Mouse (Mus musculus) lung, embryonic 14.5 days (tissue): ENCODE measurements at regions not wholly inside any gene's neighbourhood (a gene's known extent, or its start where the extent isn't known, plus 50 kb on each side); places are given as distances from the start of the nearest gene placed in this dataset.
"Not testable (repeated sequence)": the region's sequence is repeated elsewhere in the genome, so short reads cannot be mapped to it uniquely, and the experiment has no call there.

ENCODE experiments used
- ATAC-seq: fragments of 200-750 bp; cut with Nextera tagmentation; 2 replicates; pipeline ENCODE4 v1.8.0; 2017; ENCODE audit warnings: mild to moderate bottlenecking, moderate TSS enrichment, moderate library complexity; ENCODE audit not compliant: insufficient read depth
- DNase-seq: peaks from one replicate; pipeline ENCODE4 v3.0.0-alpha.2; 2015
- H3K27ac ChIP-seq: fragments of 300-500 bp; sonication (generic); 2 replicates; pipeline ENCODE4 v1.5.1; 2014; ENCODE audit warnings: low read depth, mild to moderate bottlenecking, moderate library complexity
- H3K27me3 ChIP-seq: fragments of 300-500 bp; sonication (generic); 2 replicates; pipeline ENCODE4 v1.6.1; 2014; ENCODE audit warnings: low read length, control low read depth; ENCODE audit not compliant: insufficient read depth
- H3K36me3 ChIP-seq: fragments of 300-500 bp; sonication (generic); 2 replicates; pipeline ENCODE4 v1.6.1; 2014; ENCODE audit warnings: control low read depth; ENCODE audit not compliant: insufficient read depth
- H3K4me1 ChIP-seq: fragments of 300-500 bp; sonication (generic); 2 replicates; pipeline ENCODE4 v1.6.1; 2014; ENCODE audit warnings: antibody characterized with exemption, control low read depth; ENCODE audit not compliant: insufficient read depth
- H3K4me2 ChIP-seq: fragments of 300-500 bp; sonication (generic); 2 replicates; pipeline ENCODE4 v1.6.1; 2014; ENCODE audit warnings: mild to moderate bottlenecking
- H3K4me3 ChIP-seq: fragments of 300-500 bp; sonication (generic); 2 replicates; pipeline ENCODE4 v1.5.1; 2014; ENCODE audit warnings: low read depth, low read length
- H3K9ac ChIP-seq: fragments of 300-500 bp; sonication (generic); 2 replicates; pipeline ENCODE4 v1.6.1; 2014
- H3K9me3 ChIP-seq: fragments of 300-500 bp; sonication (generic); 2 replicates; pipeline ENCODE4 v1.6.1; 2016; ENCODE audit warnings: low read depth, low read length, control low read depth
- CTCF ChIP-seq: IDR thresholded peaks from 2 replicates; pipeline ENCODE4 v1.5.1; 2016; ENCODE audit warnings: antibody characterized with exemption, low read depth
- WGBS: fragments of 180-500 bp; shearing (Covaris S2); extraction: QIAGEN DNeasy Blood & Tissue Kit; methylation state at CpG from one replicate; pipeline ENCODE4 v1.1.7; 2014; 5-methylcytosine and 5-hydroxymethylcytosine counted together

DNA sequence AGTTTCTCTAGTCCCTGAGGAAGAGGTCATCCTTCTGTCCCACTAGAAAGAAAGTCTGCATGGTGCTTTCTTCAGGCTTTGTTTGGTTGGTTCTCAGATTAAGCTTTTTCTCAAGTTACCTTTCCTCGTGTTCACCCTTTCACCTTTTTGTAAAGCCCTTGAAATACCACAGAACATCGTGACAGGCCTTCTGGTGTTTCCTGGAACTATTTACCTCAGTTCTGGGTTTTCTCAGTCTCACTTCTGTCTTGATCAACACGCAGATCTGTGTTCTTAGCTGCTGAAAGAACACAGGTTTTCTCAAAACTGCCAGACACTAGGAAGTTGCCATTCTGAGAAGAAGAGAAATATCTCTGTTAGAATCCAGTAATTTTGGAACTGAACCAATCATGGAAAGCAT is 255.8 kb downstream of the Nfkbiz start:
- WGBS = 29% methylated on average over 3 of the region's 3 CpGs
- Histone ChIP-seq H3K4me1 (no peaks in the 10 kb centered on the region), H3K27me3 (no peaks in the 10 kb centered on the region), H3K9ac (no peak overlapping the region), H3K4me2 (no peak overlapping the region), H3K27ac (no peak overlapping the region), H3K9me3 (no peaks in the 10 kb centered on the region), H3K36me3 (no peaks in the 10 kb centered on the region), H3K4me3 (no peak overlapping the region)
- DNase-seq (no peak), ATAC-seq (no peak)
- no peak for TF ChIP-seq CTCF

DNA sequence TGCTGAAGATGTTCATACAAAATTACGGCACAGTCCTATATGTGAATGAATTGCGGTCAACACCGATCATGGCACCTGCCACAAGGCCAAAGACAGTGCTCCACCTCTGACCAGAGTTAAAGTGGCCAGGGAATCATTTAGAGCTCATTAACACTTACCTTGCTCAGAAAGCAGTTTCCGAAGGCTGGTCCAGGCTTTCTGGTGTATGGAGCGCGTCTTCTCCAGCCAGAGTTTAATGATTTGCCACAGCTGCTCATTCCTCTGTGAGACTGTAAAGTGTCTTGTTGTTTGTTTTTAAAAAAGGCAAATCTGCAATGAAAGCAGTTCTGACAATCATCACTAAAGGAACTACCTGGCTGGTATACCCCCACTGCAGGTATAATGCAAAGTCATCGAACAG is 256.7 kb downstream of the Nfkbiz start:
- Histone ChIP-seq H3K36me3 (no peaks in the 10 kb centered on the region), H3K9me3 (no peaks in the 10 kb centered on the region), H3K4me1 (no peaks in the 10 kb centered on the region), H3K4me2 (no peak overlapping the region), H3K4me3 (no peak overlapping the region), H3K9ac (no peak overlapping the region), H3K27ac (no peak overlapping the region), H3K27me3 (no peaks in the 10 kb centered on the region)
- no peak for TF ChIP-seq CTCF
- no peak for DNase-seq
- WGBS = 93% methylated on average over 7 of the region's 7 CpGs
- ATAC-seq = no peak

- no peak for TF ChIP-seq CTCF
- H3K27me3 ChIP-seq = no peaks in the 10 kb centered on the region
- WGBS = 74% methylated on average over 4 of the region's 4 CpGs
- no peak overlapping the region for H3K4me3 ChIP-seq
- H3K4me2 ChIP-seq = no peak overlapping the region
- no peak overlapping the region for H3K9ac ChIP-seq
- DNase-seq (no peak), ATAC-seq (no peak)
- no peaks in the 10 kb centered on the region for H3K4me1 ChIP-seq
- H3K36me3 ChIP-seq = no peaks in the 10 kb centered on the region
- H3K27ac ChIP-seq = no peak overlapping the region
- H3K9me3 ChIP-seq = no peaks in the 10 kb centered on the region
These were observed 257.9 kb downstream of the Nfkbiz start for GRCm38 (mm10) chr16:55580827-55581226.

GRCm38 (mm10) chr16:55578686-55579085 is 260.0 kb downstream of the Nfkbiz start:
- H3K27me3 ChIP-seq = no peaks in the 10 kb centered on the region
- no peaks in the 10 kb centered on the region for H3K4me1 ChIP-seq
- H3K9ac ChIP-seq = no peak overlapping the region
- DNase-seq (no peak), ATAC-seq (no peak)
- 77% methylated on average over 5 of the region's 5 CpGs for WGBS
- H3K4me2 ChIP-seq = no peak overlapping the region
- no peak overlapping the region for H3K27ac ChIP-seq
- no peak for TF ChIP-seq CTCF
- no peaks in the 10 kb centered on the region for H3K36me3 ChIP-seq
- no peak overlapping the region for H3K4me3 ChIP-seq
- H3K9me3 ChIP-seq = no peaks in the 10 kb centered on the region

DNA sequence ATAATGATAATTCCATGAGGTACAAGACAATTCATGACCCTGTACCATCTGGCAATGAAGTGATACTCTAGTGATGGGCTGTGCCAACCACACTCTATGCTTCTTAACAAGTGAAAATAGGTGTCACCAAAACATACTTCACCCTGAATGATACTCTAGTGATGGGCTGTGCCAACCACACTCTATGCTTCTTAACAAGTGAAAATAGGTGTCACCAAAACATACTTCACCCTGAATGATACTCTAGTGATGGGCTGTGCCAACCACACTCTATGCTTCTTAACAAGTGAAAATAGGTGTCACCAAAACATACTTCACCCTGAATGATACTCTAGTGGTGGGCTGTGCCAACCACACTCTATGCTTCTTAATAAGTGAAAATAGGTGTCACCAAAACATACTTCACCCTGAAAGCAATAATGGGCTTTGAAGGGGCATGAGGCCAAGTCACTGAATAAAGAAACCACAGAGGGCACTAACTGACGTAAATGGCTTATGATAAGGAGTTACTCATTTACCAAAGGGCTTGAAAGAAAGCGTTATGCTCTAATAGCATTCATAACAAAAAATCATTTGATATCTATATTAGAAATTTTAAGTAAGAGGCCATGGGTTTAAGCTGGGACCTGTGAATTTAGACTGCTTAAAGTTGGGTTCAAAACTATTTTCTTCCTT is 263.0 kb downstream of the Nfkbiz start:
- 70% methylated on average over 2 of the region's 2 CpGs for WGBS
- H3K4me2 ChIP-seq, H3K27me3 ChIP-seq, H3K36me3 ChIP-seq, H3K4me1 ChIP-seq, H3K27ac ChIP-seq, ATAC-seq, H3K4me3 ChIP-seq, H3K9ac ChIP-seq, H3K9me3 ChIP-seq, DNase-seq: not testable (repeated sequence)

DNA sequence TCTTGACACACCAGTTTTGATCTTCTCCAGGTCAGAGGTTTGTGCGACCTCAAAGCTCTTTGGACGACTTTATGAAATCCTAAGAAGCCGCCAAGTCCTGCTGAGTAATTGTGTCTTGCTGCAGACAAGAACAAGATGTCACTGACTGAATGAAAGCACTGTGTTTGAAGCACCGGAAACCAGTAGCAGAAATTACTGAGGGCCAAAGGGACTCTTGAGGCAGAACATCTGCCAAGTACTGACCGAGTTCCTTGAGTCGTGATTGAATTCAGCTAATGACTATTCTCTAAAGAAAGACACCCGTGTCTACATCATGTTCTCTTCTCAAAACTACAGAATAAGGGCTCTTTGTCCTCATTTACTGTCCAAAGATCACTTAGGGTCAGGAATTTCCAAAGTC is 267.6 kb downstream of the Nfkbiz start:
- Histone ChIP-seq H3K4me3 (no peak overlapping the region), H3K27me3 (no peaks in the 10 kb centered on the region), H3K27ac (no peak overlapping the region), H3K36me3 (no peaks in the 10 kb centered on the region), H3K4me2 (no peak overlapping the region), H3K9me3 (no peaks in the 10 kb centered on the region), H3K9ac (no peak overlapping the region), H3K4me1 (no peaks in the 10 kb centered on the region)
- peak; percentile 73 for DNase-seq
- ATAC-seq = peak; percentile 60; the same call in 1 of the 2 replicates
- no peak for TF ChIP-seq CTCF
- 38% methylated on average over 7 of the region's 7 CpGs for WGBS

- DNase-seq = peak; percentile 21
- no peak overlapping the region for H3K4me2 ChIP-seq
- H3K27ac ChIP-seq = no peak overlapping the region
- no peaks in the 10 kb centered on the region for H3K27me3 ChIP-seq
- H3K9ac ChIP-seq = no peak overlapping the region
- no peak overlapping the region for H3K4me3 ChIP-seq
- TF ChIP-seq CTCF = no peak
- no peaks in the 10 kb centered on the region for H3K9me3 ChIP-seq
- no peaks in the 10 kb centered on the region for H3K36me3 ChIP-seq
- no peaks in the 10 kb centered on the region for H3K4me1 ChIP-seq
- ATAC-seq = no peak
- 46% methylated on average over 5 of the region's 5 CpGs for WGBS
These were observed 268.6 kb downstream of the Nfkbiz start for GRCm38 (mm10) chr16:55570097-55570496.
